Mouse (Mus musculus) MEL (cell line): ENCODE measurements around the gene Tmem45b. TPM values are rescaled to one million over a fixed set of nuclear protein-coding genes. Genes with fewer than 3 reads are reported as not detected.

Experiments
- DNase-seq: peaks from one replicate; pipeline ENCODE4 v3.0.0; 2011; ENCODE audit warnings: low read depth, low spot score
- H3K27ac ChIP-seq: 2 replicates; pipeline ENCODE4 v1.5.1; 2012; ENCODE audit warnings: low read depth, mild to moderate bottlenecking, control low read depth, low read length, moderate library complexity; ENCODE audit not compliant: control insufficient read depth
- H3K27me3 ChIP-seq, 2 experiments: fragments of 150-350 bp in 1 of 2; sonication (generic) in 1 of 2; 2 replicates each; pipeline ENCODE4 v1.6.1; 2012; ENCODE audit warnings: low read length in 2 of 2, mild to moderate bottlenecking in 2 of 2, improper control_type of control experiment in 1 of 2, moderate library complexity in 1 of 2; ENCODE audit not compliant: insufficient read depth in 2 of 2, control insufficient read depth in 1 of 2
- H3K36me3 ChIP-seq, 2 experiments: 2 replicates each; pipeline ENCODE4 v1.6.1; 2012 to 2014; ENCODE audit warnings: low read length in 2 of 2, improper control_type of control experiment in 1 of 2, inconsistent platforms in 1 of 2, mild to moderate bottlenecking in 1 of 2; ENCODE audit not compliant: insufficient read depth in 2 of 2, control insufficient read depth in 1 of 2
- H3K4me1 ChIP-seq, 2 experiments: fragments of 150-350 bp in 1 of 2; sonication (generic) in 1 of 2; 2 replicates each; pipeline ENCODE4 v1.6.1; 2012; ENCODE audit warnings: low read length in 2 of 2, improper control_type of control experiment in 1 of 2, mild to moderate bottlenecking in 1 of 2; ENCODE audit not compliant: insufficient read depth in 2 of 2, control insufficient read depth in 1 of 2
- H3K4me3 ChIP-seq, 2 experiments: fragments of 150-350 bp in 1 of 2; sonication (generic) in 1 of 2; 2 replicates each; pipeline ENCODE4 v1.5.1; 2012; ENCODE audit warnings: low read depth in 2 of 2, low read length in 2 of 2, mild to moderate bottlenecking in 2 of 2, moderate library complexity in 2 of 2, control low read depth in 1 of 2, improper control_type of control experiment in 1 of 2; ENCODE audit not compliant: control insufficient read depth in 1 of 2, insufficient read depth in 1 of 2
- H3K79me2 ChIP-seq: 2 replicates; pipeline ENCODE4 v1.6.1; 2012; ENCODE audit warnings: mild to moderate bottlenecking, low read length, moderate library complexity; ENCODE audit not compliant: control insufficient read depth, poor library complexity, insufficient read depth
- H3K9ac ChIP-seq: 2 replicates; pipeline ENCODE4 v1.6.1; 2012; ENCODE audit warnings: low read depth, mild to moderate bottlenecking, control low read depth, low read length, moderate library complexity; ENCODE audit not compliant: control insufficient read depth, poor library complexity, severe bottlenecking
- H3K9me3 ChIP-seq: fragments of 150-350 bp; sonication (generic); replicated peaks from 2 replicates; pipeline ENCODE4 v1.6.1; 2012; ENCODE audit warnings: mild to moderate bottlenecking, low read length, improper control_type of control experiment, moderate library complexity; ENCODE audit not compliant: insufficient read depth
- CHD1 ChIP-seq: IDR thresholded peaks from 2 replicates; pipeline ENCODE4 v1.6.1; 2012; ENCODE audit warnings: low read depth, mild to moderate bottlenecking, inconsistent platforms, low read length, improper control_type of control experiment
- CTCF ChIP-seq, 3 experiments: IDR thresholded peaks in 2 of 3; conservative IDR thresholded peaks in 1 of 3; 2 replicates each; pipeline ENCODE4 v1.5.1; 2011 to 2012; ENCODE audit warnings: low read length in 3 of 3, low read depth in 2 of 3, mild to moderate bottlenecking in 2 of 3, improper control_type of control experiment in 1 of 3, inconsistent platforms in 1 of 3, mixed read lengths in 1 of 3, moderate library complexity in 1 of 3; ENCODE audit not compliant: control insufficient read depth in 1 of 3, insufficient read depth in 1 of 3, poor library complexity in 1 of 3, severe bottlenecking in 1 of 3
- ELF1 ChIP-seq: IDR thresholded peaks from 2 replicates; pipeline ENCODE4 v1.6.1; 2014; ENCODE audit warnings: low read depth, mild to moderate bottlenecking, inconsistent platforms, low read length, improper control_type of control experiment, moderate library complexity
- EP300 ChIP-seq, 2 experiments: IDR thresholded peaks; 2 replicates each; pipeline ENCODE4 v1.6.1; 2011; ENCODE audit warnings: improper control_type of control experiment in 2 of 2, low read length in 2 of 2, low read depth in 1 of 2, mild to moderate bottlenecking in 1 of 2
- ETS1 ChIP-seq: IDR thresholded peaks from 2 replicates; pipeline ENCODE4 v1.6.1; 2012; ENCODE audit warnings: low read depth, mild to moderate bottlenecking, inconsistent platforms, low read length, improper control_type of control experiment, moderate library complexity
- GATA1 ChIP-seq: IDR thresholded peaks from 2 replicates; pipeline ENCODE4 v1.6.1; 2011; ENCODE audit warnings: low read depth, low read length, improper control_type of control experiment
- JUND ChIP-seq: IDR thresholded peaks from 2 replicates; pipeline ENCODE4 v1.6.1; 2011; ENCODE audit warnings: low read depth, mild to moderate bottlenecking, improper control_type of control experiment, low read length
- KAT2A ChIP-seq: conservative IDR thresholded peaks from 2 replicates; pipeline ENCODE4 v1.6.1; 2012; ENCODE audit warnings: low read depth, low read length, improper control_type of control experiment, inconsistent platforms
- MAFK ChIP-seq: IDR thresholded peaks from 2 replicates; pipeline ENCODE4 v1.6.1; 2011; ENCODE audit warnings: low read depth, mild to moderate bottlenecking, low read length, improper control_type of control experiment, borderline replicate concordance
- MAZ ChIP-seq: IDR thresholded peaks from 2 replicates; pipeline ENCODE4 v1.6.1; 2012; ENCODE audit warnings: low read depth, mild to moderate bottlenecking, inconsistent platforms, low read length, improper control_type of control experiment
- NELFE ChIP-seq: IDR thresholded peaks from 2 replicates; pipeline ENCODE4 v1.6.1; 2011; ENCODE audit warnings: low read depth, low read length, improper control_type of control experiment
- POLR2A ChIP-seq, 2 experiments: IDR thresholded peaks; 2 replicates each; pipeline ENCODE4 v1.6.1; 2011 to 2012; ENCODE audit warnings: low read length in 2 of 2, mild to moderate bottlenecking in 2 of 2, control low read depth in 1 of 2, improper control_type of control experiment in 1 of 2, low read depth in 1 of 2, moderate library complexity in 1 of 2; ENCODE audit not compliant: control insufficient read depth in 1 of 2, insufficient read depth in 1 of 2, poor library complexity in 1 of 2
- RAD21 ChIP-seq: IDR thresholded peaks from 2 replicates; pipeline ENCODE4 v1.6.1; 2011; ENCODE audit warnings: mild to moderate bottlenecking, low read depth, low read length, improper control_type of control experiment
- RCOR1 ChIP-seq: IDR thresholded peaks from 2 replicates; pipeline ENCODE4 v1.6.1; 2012; ENCODE audit warnings: low read depth, mild to moderate bottlenecking, inconsistent platforms, low read length, improper control_type of control experiment
- SIN3A ChIP-seq: IDR thresholded peaks from 2 replicates; pipeline ENCODE4 v1.6.1; 2012; ENCODE audit warnings: low read length, improper control_type of control experiment, inconsistent platforms
- SMC3 ChIP-seq: IDR thresholded peaks from 2 replicates; pipeline ENCODE4 v1.6.1; 2011; ENCODE audit warnings: low read depth, low read length, improper control_type of control experiment
- TBP ChIP-seq: IDR thresholded peaks from 2 replicates; pipeline ENCODE4 v1.8.0; 2011; ENCODE audit warnings: low read depth, low read length, improper control_type of control experiment
- UBTF ChIP-seq: IDR thresholded peaks from 2 replicates; pipeline ENCODE4 v1.6.1; 2012; ENCODE audit warnings: low read depth, mild to moderate bottlenecking, inconsistent platforms, low read length, improper control_type of control experiment, moderate library complexity, borderline replicate concordance; ENCODE audit not compliant: insufficient read depth
- USF1 ChIP-seq: IDR thresholded peaks from 2 replicates; pipeline ENCODE4 v1.6.1; 2014; ENCODE audit warnings: low read depth, mild to moderate bottlenecking, inconsistent platforms, low read length, improper control_type of control experiment, moderate library complexity
- USF2 ChIP-seq, 2 experiments: IDR thresholded peaks; 2 replicates each; pipeline ENCODE4 v1.6.1; 2011 to 2012; ENCODE audit warnings: improper control_type of control experiment in 2 of 2, low read length in 2 of 2, borderline replicate concordance in 1 of 2, inconsistent platforms in 1 of 2, low read depth in 1 of 2, mild to moderate bottlenecking in 1 of 2; ENCODE audit not compliant: insufficient read depth in 1 of 2
- ZC3H11A ChIP-seq: IDR thresholded peaks from 2 replicates; pipeline ENCODE4 v1.6.1; 2012; ENCODE audit warnings: low read depth, mild to moderate bottlenecking, inconsistent platforms, low read length, improper control_type of control experiment
- ZMIZ1 ChIP-seq: IDR thresholded peaks from 2 replicates; pipeline ENCODE4 v1.6.1; 2012; ENCODE audit warnings: low read depth, mild to moderate bottlenecking, inconsistent platforms, low read length, improper control_type of control experiment, moderate library complexity
- polyA plus RNA-seq, 2 experiments: library from polyadenylated mRNA; stranded (reverse) in 1 of 2; unstranded in 1 of 2; fragments of >175 nt in 1 of 2; fragments of >200 nt in 1 of 2; gene quantifications; 2 replicates each; pipeline versions ENCODE4 v1.2.1 to v1.2.4; 2012; ENCODE audit warnings: low replicate concordance in 2 of 2, low read depth in 1 of 2; ENCODE audit not compliant: insufficient read length in 2 of 2, insufficient read depth in 1 of 2, missing spikeins in 1 of 2
- total RNA-seq: library from RNA; depleted of rRNA; stranded (reverse); fragments of 300-350 nt; gene quantifications from 2 replicates; pipeline ENCODE4 v1.2.3, GENCODE M21; 2012

Tmem45b gene
- total and polyA plus RNA-seq, 3 experiments: not detected

GRCm38 (mm10) chr9:31412165-31412564 is 52.1 kb downstream of the Tmem45b start:
- peaks cover 0 to 37% of the 10 kb centered on the region in 2 experiments; a peak in 2 of 4 replicates for H3K36me3 ChIP-seq
- no peaks in the 10 kb centered on the region for H3K79me2 ChIP-seq
- DNase-seq: peak; percentile 60
- H3K4me3 ChIP-seq: no peak overlapping the region
- H3K9me3 ChIP-seq: no peaks in the 10 kb centered on the region
- H3K4me1 ChIP-seq: no peaks in the 10 kb centered on the region
- H3K9ac ChIP-seq: no peak overlapping the region
- no peak overlapping the region for H3K27ac ChIP-seq
- TF ChIP-seq POLR2A (IDR thresholded peaks at IDR 0.05; ENCODE audit: control insufficient read depth in 1 of 2, insufficient read depth in 1 of 2, low read depth in 1 of 2, low read length in 2 of 2, poor library complexity in 1 of 2): no peak
- TF ChIP-seq USF1: no peak
- TF ChIP-seq USF2 (IDR thresholded peaks at IDR 0.05; ENCODE audit: borderline replicate concordance in 1 of 2, insufficient read depth in 1 of 2, low read depth in 1 of 2, low read length in 2 of 2): no peak
- TF ChIP-seq RCOR1: 0 out of 2 replicates have a peak, but pooled peaks have one; percentile 41
- no peaks in the 10 kb centered on the region for H3K27me3 ChIP-seq

- Histone ChIP-seq H3K79me2 (no peaks in the 10 kb centered on the region), H3K9me3 (no peaks in the 10 kb centered on the region), H3K36me3 (peaks cover 0 to 32% of the 10 kb centered on the region in 2 experiments; a peak in 2 of 4 replicates), H3K27me3 (no peaks in the 10 kb centered on the region), H3K9ac (no peak overlapping the region), H3K27ac (no peak overlapping the region), H3K4me1 (no peaks in the 10 kb centered on the region), H3K4me3 (no peak overlapping the region)
- peak; percentile 50 for DNase-seq
- TF ChIP-seq ELF1 (no peak), CTCF (IDR thresholded peaks at IDR 0.05 in 2 of 3, conservative IDR thresholded peaks at IDR 0.05 in 1 of 3; ENCODE audit: control insufficient read depth in 1 of 3, insufficient read depth in 1 of 3, low read depth in 2 of 3, low read length in 3 of 3, poor library complexity in 1 of 3, severe bottlenecking in 1 of 3) (peak; percentile 75 to 87 (median 86)), EP300 (IDR thresholded peaks at IDR 0.05; ENCODE audit: low read depth in 1 of 2, low read length in 2 of 2) (no peak), CHD1 (no peak), ETS1 (no peak), MAFK (no peak), TBP (no peak), ZMIZ1 (no peak), MAZ (no peak), RAD21 (peak; percentile 31), KAT2A (no peak), NELFE (no peak), POLR2A (IDR thresholded peaks at IDR 0.05; ENCODE audit: control insufficient read depth in 1 of 2, insufficient read depth in 1 of 2, low read depth in 1 of 2, low read length in 2 of 2, poor library complexity in 1 of 2) (no peak), GATA1 (no peak), SMC3 (peak; percentile 50), ZC3H11A (no peak), USF1 (no peak), UBTF (no peak), SIN3A (peak; percentile 23; the same call in 1 of the 2 replicates), JUND (no peak)
Observed at GRCm38 (mm10) chr9:31405217-31405616, 59.0 kb downstream of the Tmem45b start.
